Mouse (Mus musculus) erythroid progenitor cell, adult 5-6 weeks (primary cell): ENCODE data around the gene Efna5. TPM values are rescaled to one million over a fixed set of nuclear protein-coding genes. Genes with fewer than 3 reads are reported as not detected.

ENCODE experiments used
- ATAC-seq: replicated peaks from 2 replicates; pipeline ENCODE4 v1.8.0; 2016; ENCODE audit warnings: moderate number of reproducible peaks, mild to moderate bottlenecking, moderate TSS enrichment, inconsistent platforms; ENCODE audit not compliant: poor library complexity, low FRiP score, severe bottlenecking
- total RNA-seq, 2 experiments: library from RNA; stranded (forward) in 1 of 2; stranded (reverse) in 1 of 2; fragments of 150-400 nt in 1 of 2; fragments of 186-747, 209-891 nt in 1 of 2; gene quantifications; 2 replicates each; pipeline versions ENCODE4 v1.2.3 to v1.2.4; 2015 to 2017; ENCODE audit warnings: low replicate concordance in 2 of 2

Efna5 gene
- total RNA-seq, 2 experiments from 2014 or later = not detected

DNA sequence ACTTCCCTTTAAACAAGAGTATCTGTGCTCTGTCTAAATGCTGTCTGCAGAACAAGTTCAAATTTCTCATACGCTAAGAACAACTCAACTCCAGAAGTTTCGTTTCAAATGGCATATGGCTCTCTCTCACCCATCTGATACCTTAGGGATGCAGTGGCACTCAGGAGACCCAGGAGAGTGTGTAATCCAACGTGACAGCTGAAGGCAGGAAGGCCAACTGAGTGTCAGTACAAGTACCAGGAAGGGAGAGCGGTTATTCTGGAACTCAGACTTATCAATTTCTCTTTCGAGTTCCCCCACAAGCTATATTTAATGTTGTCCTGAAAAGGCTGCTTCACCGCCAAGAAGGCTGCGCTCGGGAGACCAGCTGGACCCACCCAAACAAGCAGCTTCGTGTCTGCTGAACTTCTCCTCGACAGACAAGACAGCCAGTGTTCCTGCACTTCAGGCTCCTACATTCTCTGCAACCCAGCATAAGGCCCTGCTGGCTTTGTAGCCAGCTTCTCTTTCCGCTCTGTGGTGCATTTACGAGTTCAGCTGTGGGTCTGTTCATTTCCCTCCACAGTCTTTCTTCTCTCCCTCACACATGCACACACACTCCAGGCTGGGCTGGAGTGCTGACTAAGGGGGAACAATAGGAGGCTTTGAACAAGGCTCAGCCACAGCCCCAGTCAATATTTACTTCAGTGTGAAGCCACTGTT lies 18.7 kb downstream of the Efna5 start:
- ATAC-seq = no peak

GRCm38 (mm10) chr17:62857275-62857674 lies 23.8 kb downstream of the Efna5 start:
- no peak for ATAC-seq

GRCm38 (mm10) chr17:62853741-62854140 lies 27.4 kb downstream of the Efna5 start:
- no peak for ATAC-seq

DNA sequence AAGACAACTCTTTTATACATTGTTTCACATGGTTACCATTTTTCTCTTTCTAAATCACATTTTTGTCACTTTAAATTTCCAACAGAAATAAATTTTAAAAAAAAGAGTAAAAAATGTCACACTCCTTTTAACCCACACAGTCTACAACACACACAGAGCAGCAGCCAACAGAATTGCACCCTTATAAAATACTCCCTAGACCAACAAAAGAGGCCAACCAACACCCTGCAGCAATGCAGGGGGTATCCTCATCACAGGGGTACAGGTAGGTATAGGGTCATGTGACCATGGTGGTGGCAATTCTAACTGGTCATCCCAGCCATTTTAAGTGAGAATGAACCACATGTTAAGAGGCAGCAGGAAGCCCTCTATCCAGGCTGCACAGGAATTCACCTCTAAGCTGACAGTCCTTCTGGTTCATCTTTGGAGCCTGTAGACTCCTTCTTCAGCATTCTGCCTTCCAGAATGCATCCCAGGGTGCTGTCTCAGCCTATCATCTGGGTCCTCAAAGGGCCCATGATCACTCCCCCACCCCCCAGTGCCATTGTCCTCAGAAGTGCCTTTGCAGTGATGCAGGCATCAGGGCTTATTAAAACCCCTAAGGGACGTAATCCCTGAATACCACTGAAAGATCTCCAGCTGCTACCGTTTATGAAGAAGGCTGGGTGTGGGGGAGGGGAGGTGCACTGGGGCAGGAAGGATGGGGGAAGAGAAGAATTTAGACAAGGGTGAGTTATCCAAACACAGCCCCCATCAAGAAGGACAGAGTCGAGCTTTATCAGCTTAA lies 28.1 kb downstream of the Efna5 start:
- ATAC-seq = no peak

DNA sequence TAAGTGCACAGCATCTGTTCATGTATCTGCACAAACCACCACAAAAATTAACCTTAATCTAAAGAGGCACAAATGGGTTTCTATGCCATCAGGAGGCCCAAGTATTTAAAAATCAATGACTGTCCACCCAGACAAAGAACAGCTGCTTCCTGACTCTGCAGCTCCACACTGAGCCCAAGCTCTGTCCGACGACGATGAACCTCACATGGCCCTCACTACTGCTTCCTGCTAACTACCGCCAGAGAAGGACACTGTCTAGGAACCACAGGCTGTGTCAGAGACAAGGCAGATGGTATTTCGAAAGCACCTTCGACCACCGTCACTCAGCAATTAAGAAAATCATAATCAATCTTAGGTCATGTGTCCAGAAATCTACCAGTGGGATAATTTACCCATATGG lies 29.8 kb downstream of the Efna5 start:
- no peak for ATAC-seq

GRCm38 (mm10) chr17:62850603-62851002 lies 30.5 kb downstream of the Efna5 start:
- no peak for ATAC-seq

DNA sequence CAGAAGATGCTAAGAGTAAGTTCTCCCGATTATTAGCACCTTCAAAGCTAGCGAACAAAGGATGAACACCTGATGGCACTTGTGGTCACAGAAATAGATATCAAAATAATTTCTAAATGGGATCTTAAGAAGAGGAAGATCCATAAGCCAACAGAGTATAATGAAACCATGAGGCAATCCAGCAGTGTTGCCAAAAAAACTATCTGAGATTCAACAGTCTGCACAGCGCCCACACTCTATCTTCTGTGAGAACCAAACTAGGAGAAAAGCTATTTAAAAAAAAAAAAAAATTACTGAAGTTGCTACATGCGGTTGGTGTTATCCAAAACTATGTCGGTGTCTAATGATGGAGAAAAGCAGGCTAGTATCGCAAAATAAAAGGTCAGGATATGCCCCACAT lies 31.4 kb downstream of the Efna5 start:
- ATAC-seq = no peak

DNA sequence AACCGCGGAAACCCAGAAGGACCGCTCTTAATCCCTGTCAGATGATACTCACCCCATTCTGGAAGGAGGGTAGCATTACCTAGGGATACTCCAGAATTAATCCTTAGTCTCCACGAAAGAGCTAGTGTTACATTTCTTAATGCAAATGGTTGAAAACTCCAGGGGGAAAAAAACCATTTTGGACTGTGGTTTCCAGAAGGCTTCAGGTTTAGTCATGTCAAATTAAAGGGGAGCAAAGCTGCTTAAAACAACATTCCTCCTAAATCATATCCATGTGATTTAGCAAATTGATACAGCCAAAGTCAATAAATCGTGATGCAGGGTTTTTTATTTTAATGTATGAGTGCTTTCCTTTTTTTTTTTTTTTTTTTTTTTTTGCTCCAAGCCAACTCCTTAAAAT lies 35.5 kb downstream of the Efna5 start:
- no peak for ATAC-seq

DNA sequence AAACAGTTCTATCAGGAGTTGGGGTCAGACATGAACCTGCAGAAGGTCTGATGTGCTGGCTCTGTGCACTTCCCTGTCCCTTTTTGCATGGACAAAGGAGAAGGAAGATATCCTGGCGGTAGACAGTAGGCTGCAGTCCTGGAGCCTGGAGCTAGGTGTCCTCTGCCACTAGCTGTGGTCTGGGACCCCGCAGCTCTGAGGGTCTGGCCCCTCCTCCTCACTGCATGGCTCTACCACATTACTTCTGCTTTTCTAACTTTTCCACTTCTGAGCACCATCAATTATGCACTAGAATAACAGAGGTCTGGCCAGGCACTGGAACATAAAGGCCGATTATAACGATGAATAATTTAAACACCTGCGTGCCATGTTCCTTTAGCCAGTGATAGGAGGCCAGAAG lies 36.8 kb downstream of the Efna5 start:
- no peak for ATAC-seq

- no peak for ATAC-seq
These were observed 43.8 kb downstream of the Efna5 start for GRCm38 (mm10) chr17:62837336-62837735.

GRCm38 (mm10) chr17:62836598-62837106 lies 44.5 kb downstream of the Efna5 start:
- ATAC-seq = no peak

DNA sequence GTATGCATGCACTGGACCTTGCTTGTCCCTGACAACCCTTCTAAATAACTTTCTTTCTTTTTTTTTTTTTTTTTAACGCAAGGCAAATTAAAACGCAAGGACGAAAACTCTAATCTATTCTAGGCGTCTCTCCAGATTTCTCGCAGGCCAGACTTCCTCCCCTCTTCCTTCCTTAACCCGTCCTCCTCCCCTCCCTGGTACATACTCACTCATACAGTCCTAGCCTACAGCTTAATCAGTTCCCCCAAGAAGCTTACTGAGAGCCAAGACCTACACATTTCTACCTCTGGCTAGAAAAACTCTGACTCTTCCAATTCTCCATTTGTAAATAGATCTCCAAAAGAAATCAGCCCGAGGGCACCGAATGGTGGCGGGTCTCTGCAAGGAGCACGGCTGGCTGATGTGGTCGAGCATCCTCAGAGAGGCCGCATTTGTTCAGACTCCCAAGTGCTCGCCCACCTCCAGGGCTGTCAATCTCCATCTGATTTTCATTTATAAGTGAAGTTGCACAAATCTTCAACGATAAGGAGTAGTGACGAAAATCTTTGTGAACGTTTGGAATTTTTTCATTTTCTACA lies 48.5 kb downstream of the Efna5 start:
- ATAC-seq = no peak

DNA sequence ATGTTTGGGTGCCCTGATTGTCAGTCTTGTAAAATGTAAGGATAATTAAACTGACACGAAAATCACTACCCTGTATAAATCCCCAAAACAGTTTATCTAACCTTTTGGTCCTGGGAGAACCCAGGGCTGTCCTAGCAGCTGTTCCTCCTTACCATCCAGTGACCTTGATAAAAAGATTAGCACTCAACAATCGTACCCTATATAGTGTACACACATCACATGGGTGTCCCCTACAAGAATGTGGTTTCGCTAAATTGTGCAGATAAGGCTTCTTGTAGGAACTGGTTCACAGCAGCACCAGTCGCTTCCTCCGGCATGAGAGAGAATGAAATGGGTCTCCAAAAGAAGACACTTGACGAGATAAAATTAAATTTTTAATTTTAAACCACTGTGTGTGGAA lies 53.6 kb downstream of the Efna5 start:
- no peak for ATAC-seq

DNA sequence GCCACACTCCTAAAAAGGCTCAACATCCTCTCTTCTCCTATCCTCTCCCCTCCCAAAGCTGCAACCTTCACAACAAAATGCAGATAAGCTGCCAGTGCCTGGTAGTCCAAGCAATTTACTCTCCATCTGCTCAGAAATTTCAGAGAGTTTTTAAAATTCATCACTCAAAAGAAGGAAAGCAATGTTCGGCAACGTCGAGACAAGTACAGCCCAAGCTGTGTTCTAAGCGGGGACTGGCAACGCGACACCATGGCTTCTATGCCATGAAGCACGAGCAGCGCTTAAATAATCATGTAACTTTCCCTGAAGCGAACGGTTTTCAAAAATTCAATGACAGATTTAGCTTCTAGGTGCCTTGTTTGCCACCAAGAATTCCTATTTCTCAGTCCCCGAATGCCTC lies 59.9 kb downstream of the Efna5 start:
- no peak for ATAC-seq

DNA sequence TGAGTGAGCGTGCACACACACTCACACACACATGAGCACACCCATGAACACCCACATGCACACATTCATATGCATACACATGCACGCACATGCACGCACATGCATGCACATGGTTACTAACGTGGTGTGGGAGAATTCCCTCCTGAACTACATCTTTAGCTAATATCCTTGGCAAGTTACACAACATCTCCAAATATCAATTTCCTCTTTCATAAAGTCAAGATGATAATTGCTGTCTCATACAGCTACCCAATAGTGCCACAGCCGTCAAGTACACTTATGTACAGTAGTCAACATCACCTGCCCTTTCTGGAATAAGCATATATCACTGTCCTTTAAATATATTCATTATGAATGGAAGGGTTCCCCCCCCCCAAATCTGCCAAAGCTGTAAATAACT lies 61.2 kb downstream of the Efna5 start:
- ATAC-seq = no peak

- ATAC-seq = no peak
These were observed 62.3 kb downstream of the Efna5 start for GRCm38 (mm10) chr17:62818821-62819220.

DNA sequence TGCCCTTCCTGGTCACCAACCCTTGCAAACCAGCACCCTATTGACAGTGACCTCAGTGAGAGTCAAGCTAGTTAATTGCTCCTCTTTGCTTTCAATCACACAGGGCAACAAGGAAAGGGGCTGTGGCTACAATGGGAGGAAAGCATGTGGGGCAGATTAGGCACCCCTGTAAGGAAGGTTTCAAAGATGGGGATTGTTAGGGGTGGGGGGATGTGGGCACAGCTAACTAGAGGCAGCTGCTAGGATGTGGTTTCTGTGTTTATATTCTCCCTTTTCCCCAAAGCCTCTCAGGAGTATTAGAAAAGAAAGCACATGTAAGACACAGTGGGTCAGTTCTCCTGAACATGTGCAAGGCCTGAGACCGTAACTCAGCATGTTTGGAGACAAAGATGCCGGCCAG lies 62.8 kb downstream of the Efna5 start:
- ATAC-seq = no peak

DNA sequence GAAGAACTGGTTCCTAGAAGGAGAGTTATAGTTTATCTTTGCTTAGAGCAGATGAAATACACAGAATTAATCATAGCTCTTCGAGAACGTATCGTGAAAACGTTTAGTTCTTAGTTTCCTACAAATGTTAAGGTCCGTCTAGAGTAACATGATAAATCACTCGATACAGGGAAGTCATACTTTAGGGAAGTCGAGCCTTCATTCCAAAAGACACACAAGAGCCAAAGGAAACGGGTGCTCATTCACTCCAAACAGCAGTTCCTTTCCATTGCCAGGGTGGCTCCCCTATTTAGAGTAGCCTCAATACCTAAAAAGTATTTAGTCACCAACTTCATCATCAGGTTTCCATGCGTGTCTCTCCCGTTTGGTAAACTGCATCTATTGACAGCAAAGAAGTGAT lies 64.2 kb downstream of the Efna5 start:
- ATAC-seq = no peak

DNA sequence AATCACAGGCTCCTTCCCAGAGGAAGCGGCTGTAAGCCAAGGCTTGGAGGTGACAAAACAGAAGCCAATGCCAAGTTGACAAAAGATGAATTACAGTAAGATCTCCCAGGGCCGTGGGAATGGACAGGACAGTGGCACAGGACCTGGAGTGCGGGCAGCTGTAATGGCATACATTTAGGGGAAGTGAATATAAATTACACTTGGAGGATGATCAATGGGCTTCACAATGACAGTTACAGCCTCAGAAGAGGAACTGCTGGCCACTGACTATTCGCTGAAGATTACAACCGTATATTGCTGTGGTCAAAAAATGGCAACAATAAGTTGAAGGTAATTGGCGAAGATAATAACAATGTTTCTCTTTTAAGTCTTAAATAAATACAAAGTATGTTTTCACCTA lies 67.7 kb downstream of the Efna5 start:
- no peak for ATAC-seq

DNA sequence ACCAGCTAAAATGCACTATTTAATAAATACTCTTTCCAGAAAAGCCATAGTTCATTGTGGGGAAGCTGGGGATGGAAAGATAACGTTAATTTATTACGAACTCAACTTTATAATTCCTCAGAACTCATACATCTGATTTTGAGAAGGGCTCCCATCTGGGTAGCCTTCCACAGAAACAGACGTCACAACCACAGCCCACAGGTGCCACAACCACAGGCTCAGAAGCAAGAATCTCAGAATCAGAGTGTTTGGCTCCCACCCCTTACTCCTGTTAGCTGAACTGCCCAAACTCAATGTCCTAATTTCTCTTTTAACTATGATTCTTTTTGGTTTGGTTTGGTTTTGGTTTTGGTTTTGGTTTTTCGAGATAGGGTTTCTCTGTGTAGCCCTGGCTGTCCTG lies 73.2 kb downstream of the Efna5 start:
- no peak for ATAC-seq

- ATAC-seq = no peak
These were observed 74.5 kb downstream of the Efna5 start for GRCm38 (mm10) chr17:62806646-62807045.
